Mouse (Mus musculus): ENCODE data around the gene Znrf1. TPM values are rescaled to one million over a fixed set of nuclear protein-coding genes. Genes with fewer than 3 reads are reported as not detected.

The Znrf1 gene
- polyA plus RNA-seq, 1 experiment from 2014 or later = 37.4 TPM

DNA sequence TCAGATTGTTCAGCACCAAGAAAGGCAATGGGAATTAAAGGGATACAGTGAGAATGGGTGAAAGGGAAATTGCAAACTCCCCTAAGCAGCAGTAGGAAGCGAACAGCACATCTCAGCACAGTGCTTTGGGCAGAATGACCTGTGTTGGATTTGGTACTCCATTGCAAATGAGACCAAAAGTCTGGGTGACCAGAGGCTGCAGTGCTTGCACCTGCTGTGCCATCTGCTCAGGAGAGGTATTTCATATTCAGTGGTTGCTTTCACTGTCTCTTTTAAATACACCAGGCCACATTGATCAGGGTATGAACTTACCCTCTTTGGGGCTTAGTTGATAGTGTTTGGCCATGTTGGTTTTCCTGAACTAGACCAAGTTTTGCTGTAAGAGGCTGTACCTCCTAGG, 43.4 kb downstream of the Znrf1 start:
- 87% methylated on average over 1 of the region's 1 CpGs for WGBS
- Histone ChIP-seq H3K9me3 (ENCODE audit: control insufficient read depth, low read length) (no peaks in the 10 kb centered on the region), H3K36me3 (ENCODE audit: control insufficient read depth, insufficient read depth, low read length) (no peaks in the 10 kb centered on the region; the same call in 1 of the 2 replicates), H3K4me3 (ENCODE audit: low read length) (no peak overlapping the region), H3K4me1 (ENCODE audit: control insufficient read depth, insufficient read depth, low read length) (peaks cover 13% of the 10 kb centered on the region; the same call in 1 of the 2 replicates), H3K27me3 (ENCODE audit: control insufficient read depth, insufficient read depth, low read length) (no peaks in the 10 kb centered on the region), H3K9ac (ENCODE audit: low read depth, low read length) (no peak overlapping the region), H3K4me2 (replicated peaks; ENCODE audit: low read depth, low read length) (no peak overlapping the region), H3K27ac (ENCODE audit: low read depth, low read length) (no peak overlapping the region)
- no peak for ATAC-seq (ENCODE audit: low FRiP score, low TSS enrichment)

- no peak for ATAC-seq (ENCODE audit: low FRiP score, low TSS enrichment)
- WGBS = 78% methylated on average over 3 of the region's 3 CpGs
Observed at GRCm38 (mm10) chr8:111580306-111580705, 44.4 kb downstream of the Znrf1 start.

GRCm38 (mm10) chr8:111582386-111582785, 46.5 kb downstream of the Znrf1 start:
- Histone ChIP-seq H3K36me3 (ENCODE audit: control insufficient read depth, insufficient read depth, low read length) (no peaks in the 10 kb centered on the region; the same call in 1 of the 2 replicates), H3K4me3 (ENCODE audit: low read length) (no peak overlapping the region), H3K27me3 (ENCODE audit: control insufficient read depth, insufficient read depth, low read length) (no peaks in the 10 kb centered on the region), H3K4me1 (ENCODE audit: control insufficient read depth, insufficient read depth, low read length) (no peaks in the 10 kb centered on the region), H3K27ac (ENCODE audit: low read depth, low read length) (no peak overlapping the region), H3K4me2 (replicated peaks; ENCODE audit: low read depth, low read length) (no peak overlapping the region), H3K9ac (ENCODE audit: low read depth, low read length) (no peak overlapping the region), H3K9me3 (ENCODE audit: control insufficient read depth, low read length) (no peaks in the 10 kb centered on the region)
- WGBS = 70% methylated on average over 3 of the region's 3 CpGs
- ATAC-seq (ENCODE audit: low FRiP score, low TSS enrichment) = no peak

More at GRCm38 (mm10) chr8:111580306-111580705, 44.4 kb downstream of the Znrf1 start:
- Histone ChIP-seq H3K4me3 (ENCODE audit: low read length) (no peak overlapping the region), H3K36me3 (ENCODE audit: control insufficient read depth, insufficient read depth, low read length) (no peaks in the 10 kb centered on the region; the same call in 1 of the 2 replicates), H3K4me2 (replicated peaks; ENCODE audit: low read depth, low read length) (no peak overlapping the region), H3K9ac (ENCODE audit: low read depth, low read length) (no peak overlapping the region), H3K27me3 (ENCODE audit: control insufficient read depth, insufficient read depth, low read length) (no peaks in the 10 kb centered on the region), H3K4me1 (ENCODE audit: control insufficient read depth, insufficient read depth, low read length) (peaks cover 13% of the 10 kb centered on the region; the same call in 1 of the 2 replicates), H3K27ac (ENCODE audit: low read depth, low read length) (no peak overlapping the region), H3K9me3 (ENCODE audit: control insufficient read depth, low read length) (no peaks in the 10 kb centered on the region)

DNA sequence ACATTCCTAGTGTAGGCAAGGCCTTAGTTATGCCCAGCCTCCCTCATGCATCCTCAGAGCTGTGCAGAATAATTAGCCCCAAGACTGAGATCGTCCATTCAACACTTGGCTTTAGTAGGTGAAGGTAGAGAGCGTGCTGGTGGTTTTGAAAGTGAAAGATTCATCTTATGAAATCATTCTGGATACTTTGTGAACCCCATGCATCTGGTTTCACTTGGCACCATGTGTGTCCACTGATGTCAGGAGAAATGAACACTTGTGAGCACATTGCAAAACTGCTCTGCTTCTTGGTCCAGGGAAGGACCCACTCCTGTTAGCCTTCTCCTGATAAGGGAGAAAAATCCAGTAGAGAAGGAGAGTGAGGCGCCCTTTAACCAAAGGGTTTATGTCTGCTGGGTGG, 49.0 kb downstream of the Znrf1 start:
- Histone ChIP-seq H3K27me3 (ENCODE audit: control insufficient read depth, insufficient read depth, low read length) (no peaks in the 10 kb centered on the region), H3K36me3 (ENCODE audit: control insufficient read depth, insufficient read depth, low read length) (no peaks in the 10 kb centered on the region), H3K9ac (ENCODE audit: low read depth, low read length) (no peak overlapping the region), H3K4me1 (ENCODE audit: control insufficient read depth, insufficient read depth, low read length) (no peaks in the 10 kb centered on the region), H3K27ac (ENCODE audit: low read depth, low read length) (no peak overlapping the region), H3K4me2 (replicated peaks; ENCODE audit: low read depth, low read length) (no peak overlapping the region), H3K4me3 (ENCODE audit: low read length) (no peak overlapping the region), H3K9me3 (ENCODE audit: control insufficient read depth, low read length) (no peaks in the 10 kb centered on the region)
- ATAC-seq (ENCODE audit: low FRiP score, low TSS enrichment) = no peak
- WGBS = 84% methylated on average over 3 of the region's 3 CpGs

- H3K36me3 ChIP-seq (ENCODE audit: control insufficient read depth, insufficient read depth, low read length) = no peaks in the 10 kb centered on the region
- H3K27ac ChIP-seq (ENCODE audit: low read depth, low read length) = no peak overlapping the region
- WGBS = 87% methylated on average over 1 of the region's 1 CpGs
- H3K4me2 ChIP-seq (replicated peaks; ENCODE audit: low read depth, low read length) = no peak overlapping the region
- no peak for ATAC-seq (ENCODE audit: low FRiP score, low TSS enrichment)
- H3K4me3 ChIP-seq (ENCODE audit: low read length) = no peak overlapping the region
- H3K27me3 ChIP-seq (ENCODE audit: control insufficient read depth, insufficient read depth, low read length) = no peaks in the 10 kb centered on the region
- H3K9me3 ChIP-seq (ENCODE audit: control insufficient read depth, low read length) = no peaks in the 10 kb centered on the region
- H3K4me1 ChIP-seq (ENCODE audit: control insufficient read depth, insufficient read depth, low read length) = no peaks in the 10 kb centered on the region
- H3K9ac ChIP-seq (ENCODE audit: low read depth, low read length) = no peak overlapping the region
Observed at GRCm38 (mm10) chr8:111587545-111588094, 51.7 kb downstream of the Znrf1 start.

GRCm38 (mm10) chr8:111588336-111588735, 52.4 kb downstream of the Znrf1 start:
- H3K4me2 ChIP-seq (replicated peaks; ENCODE audit: low read depth, low read length) = no peak overlapping the region
- no peak overlapping the region for H3K27ac ChIP-seq (ENCODE audit: low read depth, low read length)
- no peak overlapping the region for H3K9ac ChIP-seq (ENCODE audit: low read depth, low read length)
- no peaks in the 10 kb centered on the region for H3K27me3 ChIP-seq (ENCODE audit: control insufficient read depth, insufficient read depth, low read length)
- H3K4me3 ChIP-seq (ENCODE audit: low read length) = no peak overlapping the region
- H3K4me1 ChIP-seq (ENCODE audit: control insufficient read depth, insufficient read depth, low read length) = 0 out of 2 replicates have a peak, but pooled peaks cover under 1% of the 10 kb centered on the region
- 61% methylated on average over 2 of the region's 2 CpGs for WGBS
- no peak for ATAC-seq (ENCODE audit: low FRiP score, low TSS enrichment)
- H3K9me3 ChIP-seq (ENCODE audit: control insufficient read depth, low read length) = no peaks in the 10 kb centered on the region
- no peaks in the 10 kb centered on the region for H3K36me3 ChIP-seq (ENCODE audit: control insufficient read depth, insufficient read depth, low read length)

GRCm38 (mm10) chr8:111590214-111590613, 54.3 kb downstream of the Znrf1 start:
- no peak overlapping the region for H3K27ac ChIP-seq (ENCODE audit: low read depth, low read length)
- H3K4me3 ChIP-seq (ENCODE audit: low read length) = no peak overlapping the region
- H3K4me1 ChIP-seq (ENCODE audit: control insufficient read depth, insufficient read depth, low read length) = peaks cover 8% of the 10 kb centered on the region
- ATAC-seq (ENCODE audit: low FRiP score, low TSS enrichment) = no peak
- no peaks in the 10 kb centered on the region for H3K36me3 ChIP-seq (ENCODE audit: control insufficient read depth, insufficient read depth, low read length)
- WGBS = 84% methylated on average over 3 of the region's 3 CpGs
- no peak overlapping the region for H3K9ac ChIP-seq (ENCODE audit: low read depth, low read length)
- no peak overlapping the region for H3K4me2 ChIP-seq (replicated peaks; ENCODE audit: low read depth, low read length)
- no peaks in the 10 kb centered on the region for H3K9me3 ChIP-seq (ENCODE audit: control insufficient read depth, low read length)
- no peaks in the 10 kb centered on the region for H3K27me3 ChIP-seq (ENCODE audit: control insufficient read depth, insufficient read depth, low read length)

GRCm38 (mm10) chr8:111591176-111591575, 55.3 kb downstream of the Znrf1 start:
- ATAC-seq (ENCODE audit: low FRiP score, low TSS enrichment) = no peak
- no peaks in the 10 kb centered on the region for H3K9me3 ChIP-seq (ENCODE audit: control insufficient read depth, low read length)
- H3K36me3 ChIP-seq (ENCODE audit: control insufficient read depth, insufficient read depth, low read length) = no peaks in the 10 kb centered on the region

GRCm38 (mm10) chr8:111592390-111592910, 56.6 kb downstream of the Znrf1 start:
- no peak overlapping the region for H3K4me2 ChIP-seq (replicated peaks; ENCODE audit: low read depth, low read length)
- H3K9me3 ChIP-seq (ENCODE audit: control insufficient read depth, low read length) = no peaks in the 10 kb centered on the region
- no peak for ATAC-seq (ENCODE audit: low FRiP score, low TSS enrichment)
- H3K4me3 ChIP-seq (ENCODE audit: low read length) = no peak overlapping the region
- H3K27me3 ChIP-seq (ENCODE audit: control insufficient read depth, insufficient read depth, low read length) = no peaks in the 10 kb centered on the region
- peaks cover 26% of the 10 kb centered on the region for H3K4me1 ChIP-seq (ENCODE audit: control insufficient read depth, insufficient read depth, low read length)
- no peak overlapping the region for H3K9ac ChIP-seq (ENCODE audit: low read depth, low read length)
- 83% methylated on average over 7 of the region's 7 CpGs for WGBS
- H3K36me3 ChIP-seq (ENCODE audit: control insufficient read depth, insufficient read depth, low read length) = no peaks in the 10 kb centered on the region
- H3K27ac ChIP-seq (ENCODE audit: low read depth, low read length) = no peak overlapping the region

More at GRCm38 (mm10) chr8:111591176-111591575, 55.3 kb downstream of the Znrf1 start:
- Histone ChIP-seq H3K4me3 (ENCODE audit: low read length) (no peak overlapping the region), H3K27ac (ENCODE audit: low read depth, low read length) (no peak overlapping the region), H3K27me3 (ENCODE audit: control insufficient read depth, insufficient read depth, low read length) (no peaks in the 10 kb centered on the region), H3K9ac (ENCODE audit: low read depth, low read length) (no peak overlapping the region), H3K4me2 (replicated peaks; ENCODE audit: low read depth, low read length) (no peak overlapping the region), H3K4me1 (ENCODE audit: control insufficient read depth, insufficient read depth, low read length) (peaks cover 14% of the 10 kb centered on the region)
